Mouse (Mus musculus) neutrophil, adult 83 days (primary cell): ENCODE data around the gene Slc18b1. TPM values are rescaled to one million over a fixed set of nuclear protein-coding genes. Genes with fewer than 3 reads are reported as not detected.

Experiments
- total RNA-seq, 2 experiments: library from RNA; stranded (reverse); gene quantifications; one replicate each; pipeline ENCODE4 v1.2.4; 2023

The Slc18b1 gene
- total RNA-seq: 1 to 10 TPM in 1 of 2 experiments, under 1 TPM in 1; 0.42 to 1.3 TPM

GRCm38 (mm10) chr10:23796551-23797503 is at the start of gene Slc18b1:
Gene Slc18b1 (plus strand): TSS chr10:23796986.

GRCm38 (mm10) chr10:23787062-23787821 is 9.5 kb upstream of the Slc18b1 start, which contains the start of gene Rps12:
Gene Rps12 (minus strand): TSS chr10:23787275.

GRCm38 (mm10) chr10:23851228-23851912 is 54.6 kb downstream of the Slc18b1 start, which contains the start of gene Vnn3:
Gene Vnn3 (plus strand): TSS chr10:23851462.

Other genes starting within 250 kb of the Slc18b1 start
- gene Rps12, start 9.7 kb upstream of the Slc18b1 start, total RNA-seq: 100 to 1,000 TPM; 457 to 718 TPM
- 10 to 100 TPM; 44.1 to 48.1 TPM for gene Vnn3, start 54.5 kb downstream of the Slc18b1 start, total RNA-seq
- under 1 TPM in 1 of 2 experiments, not detected in 1; 0.46 TPM for gene Vnn1, start 97.7 kb downstream of the Slc18b1 start, total RNA-seq
- not detected for gene Taar1, start 123.4 kb downstream of the Slc18b1 start, total RNA-seq
- not detected for gene Taar2, start 141.6 kb downstream of the Slc18b1 start, total RNA-seq
- gene Taar3, start 152.6 kb downstream of the Slc18b1 start, total RNA-seq: not detected
- not detected for gene Taar4, start 163.5 kb downstream of the Slc18b1 start, total RNA-seq
- gene Taar5, start 173.7 kb downstream of the Slc18b1 start, total RNA-seq: not detected
- not detected for gene Taar6, start 188.7 kb downstream of the Slc18b1 start, total RNA-seq
- not detected for gene Taar7a, start 196.5 kb downstream of the Slc18b1 start, total RNA-seq
- gene Taar7b, start 203.0 kb downstream of the Slc18b1 start, total RNA-seq: not detected
- not detected for gene Taar7d, start 230.2 kb downstream of the Slc18b1 start, total RNA-seq
- gene Taar7e, start 240.6 kb downstream of the Slc18b1 start, total RNA-seq: not detected